Mouse (Mus musculus) erythroblast, embryonic 14.5 days (primary cell): ENCODE data around the gene Slc12a9. TPM values are rescaled to one million over a fixed set of nuclear protein-coding genes. Genes with fewer than 3 reads are reported as not detected.
"Not testable (repeated sequence)": the region's sequence is repeated elsewhere in the genome, so short reads cannot be mapped to it uniquely, and the experiment has no call there.

Source experiments
- H3K27me3 ChIP-seq: 2 replicates; pipeline ENCODE4 v1.6.1; 2012; ENCODE audit warnings: inconsistent platforms; ENCODE audit not compliant: control insufficient read depth
- H3K36me3 ChIP-seq: 2 replicates; pipeline ENCODE4 v1.6.1; 2012; ENCODE audit warnings: mild to moderate bottlenecking, inconsistent platforms; ENCODE audit not compliant: control insufficient read depth
- H3K4me1 ChIP-seq: 2 replicates; pipeline ENCODE4 v1.6.1; 2012; ENCODE audit warnings: inconsistent platforms; ENCODE audit not compliant: control insufficient read depth
- H3K4me3 ChIP-seq: replicated peaks from 2 replicates; pipeline ENCODE3; 2012; ENCODE audit warnings: moderate library complexity, mild to moderate bottlenecking, inconsistent platforms
- H3K9me3 ChIP-seq: 2 replicates; pipeline ENCODE4 v1.6.1; 2012; ENCODE audit warnings: low read length, inconsistent platforms, mixed read lengths; ENCODE audit not compliant: control insufficient read depth
- GATA1 ChIP-seq: IDR thresholded peaks from 2 replicates; pipeline ENCODE4 v1.6.1; 2012; ENCODE audit warnings: low read length, inconsistent platforms, mixed read lengths
- TAL1 ChIP-seq: IDR thresholded peaks from 3 replicates; pipeline ENCODE4 v1.6.1; 2012; ENCODE audit warnings: low read length, inconsistent platforms, mixed read lengths
- polyA plus RNA-seq: library from polyadenylated mRNA; stranded (reverse); fragments of >175 nt; gene quantifications from 2 replicates; pipeline ENCODE4 v1.2.3, GENCODE M21; 2012

The Slc12a9 gene
- polyA plus RNA-seq, 1 experiment: 0.06 TPM

GRCm38 (mm10) chr5:137287032-137287952, 46.1 kb downstream of the Slc12a9 start, which contains the start of gene Ache:
Ache (plus strand) TSS chr5:137287519.
- peaks cover 2% of the 10 kb centered on the region; the same call in 1 of the 2 replicates for H3K9me3 ChIP-seq
- peaks cover 46% of the 10 kb centered on the region for H3K27me3 ChIP-seq
- H3K4me3 ChIP-seq: peak within 1 kb of the TSS; percentile 96
- TF ChIP-seq TAL1: no peak
- TF ChIP-seq GATA1: no peak
- H3K36me3 ChIP-seq: peaks cover 23% of the 10 kb centered on the region
- H3K4me1 ChIP-seq: peaks cover 67% of the 10 kb centered on the region

- H3K36me3 ChIP-seq: peaks cover 17% of the 10 kb centered on the region
- peaks cover 2% of the 10 kb centered on the region; the same call in 1 of the 2 replicates for H3K9me3 ChIP-seq
- no peak for TF ChIP-seq TAL1
- TF ChIP-seq GATA1: no peak
- peaks cover 46% of the 10 kb centered on the region for H3K27me3 ChIP-seq
- H3K4me3 ChIP-seq: peak overlapping the region; percentile 96
- H3K4me1 ChIP-seq: peaks cover 60% of the 10 kb centered on the region
Measured at GRCm38 (mm10) chr5:137286655-137287031, 46.8 kb downstream of the Slc12a9 start.

GRCm38 (mm10) chr5:137285986-137286385, 47.4 kb downstream of the Slc12a9 start:
- H3K9me3 ChIP-seq: peaks cover 2% of the 10 kb centered on the region; the same call in 1 of the 2 replicates
- no peak overlapping the region for H3K4me3 ChIP-seq
- H3K4me1 ChIP-seq: peaks cover 54% of the 10 kb centered on the region
- peaks cover 11% of the 10 kb centered on the region for H3K36me3 ChIP-seq
- TF ChIP-seq GATA1: no peak
- no peak for TF ChIP-seq TAL1
- peaks cover 46% of the 10 kb centered on the region for H3K27me3 ChIP-seq

- Histone ChIP-seq H3K9me3 (peaks cover 2% of the 10 kb centered on the region; the same call in 1 of the 2 replicates), H3K27me3 (peaks cover 46% of the 10 kb centered on the region), H3K36me3 (peaks cover 2% of the 10 kb centered on the region), H3K4me1 (peaks cover 44% of the 10 kb centered on the region), H3K4me3 (no peak overlapping the region)
- no peak for TF ChIP-seq GATA1
- no peak for TF ChIP-seq TAL1
Measured at GRCm38 (mm10) chr5:137285045-137285444, 48.4 kb downstream of the Slc12a9 start.

GRCm38 (mm10) chr5:137284411-137284810, 49.0 kb downstream of the Slc12a9 start:
- not testable (repeated sequence) for H3K9me3 ChIP-seq, H3K4me3 ChIP-seq, H3K36me3 ChIP-seq
- Histone ChIP-seq H3K4me1 (peaks cover 38% of the 10 kb centered on the region), H3K27me3 (peaks cover 41% of the 10 kb centered on the region)

GRCm38 (mm10) chr5:137277360-137278342, 55.7 kb downstream of the Slc12a9 start:
- no peak overlapping the region for H3K4me3 ChIP-seq
- H3K9me3 ChIP-seq: peaks cover 7% of the 10 kb centered on the region; the same call in 1 of the 2 replicates
- TF ChIP-seq TAL1 (no peak), GATA1 (no peak)
- no peaks in the 10 kb centered on the region for H3K36me3 ChIP-seq
- peaks cover 10% of the 10 kb centered on the region for H3K27me3 ChIP-seq
- no peaks in the 10 kb centered on the region for H3K4me1 ChIP-seq

GRCm38 (mm10) chr5:137268131-137268910, 65.1 kb downstream of the Slc12a9 start:
- Histone ChIP-seq H3K4me1 (peaks cover 11% of the 10 kb centered on the region), H3K36me3 (no peaks in the 10 kb centered on the region), H3K4me3 (no peak overlapping the region), H3K27me3 (no peaks in the 10 kb centered on the region), H3K9me3 (peaks cover 5% of the 10 kb centered on the region; the same call in 1 of the 2 replicates)
- TF ChIP-seq TAL1 (no peak), GATA1 (no peak)

GRCm38 (mm10) chr5:137264787-137265186, 68.6 kb downstream of the Slc12a9 start:
- H3K36me3 ChIP-seq: no peaks in the 10 kb centered on the region
- no peaks in the 10 kb centered on the region for H3K9me3 ChIP-seq
- no peak overlapping the region for H3K4me3 ChIP-seq
- TF ChIP-seq GATA1 (no peak), TAL1 (no peak)
- peaks cover 11% of the 10 kb centered on the region for H3K4me1 ChIP-seq
- H3K27me3 ChIP-seq: no peaks in the 10 kb centered on the region

Other genes starting within 250 kb of the Slc12a9 start
- 3.3 and 3.5 TPM in 2 replicates for gene Trim56, start 217.4 kb downstream of the Slc12a9 start, polyA plus RNA-seq
- not detected in 2 replicates for gene Muc3, start 184.3 kb downstream of the Slc12a9 start, polyA plus RNA-seq
- not detected in 2 replicates for gene Muc3a, start 121.2 kb downstream of the Slc12a9 start, polyA plus RNA-seq
- gene Ache, start 46.1 kb downstream of the Slc12a9 start, polyA plus RNA-seq: 29.5 and 30.9 TPM in 2 replicates
- 14.1 and 16.4 TPM in 2 replicates for gene Ufsp1, start 39.0 kb downstream of the Slc12a9 start, polyA plus RNA-seq
- gene Srrt, start 25.9 kb downstream of the Slc12a9 start, polyA plus RNA-seq: 73.3 and 89.6 TPM in 2 replicates
- 0.51 and 0.54 TPM in 2 replicates for gene Trip6, start 19.2 kb downstream of the Slc12a9 start, polyA plus RNA-seq
- 0.04 and 0.07 TPM in 2 replicates for gene Ephb4, start 16.5 kb upstream of the Slc12a9 start, polyA plus RNA-seq
- gene Zan, start 143.5 kb upstream of the Slc12a9 start, polyA plus RNA-seq: under 0.01 TPM in 1 of 2 replicates, not detected in the other
- 7.1 and 9.3 TPM in 2 replicates for gene Pop7, start 168.9 kb upstream of the Slc12a9 start, polyA plus RNA-seq
- gene Gigyf1, start 185.0 kb upstream of the Slc12a9 start, polyA plus RNA-seq: 2.4 and 2.6 TPM in 2 replicates
- not detected in 2 replicates for gene Epo, start 199.6 kb upstream of the Slc12a9 start, polyA plus RNA-seq
- 59.2 and 65.3 TPM in 2 replicates for gene Gnb2, start 199.9 kb upstream of the Slc12a9 start, polyA plus RNA-seq
- not detected in 2 replicates for gene Actl6b, start 219.9 kb upstream of the Slc12a9 start, polyA plus RNA-seq
- gene Tfr2, start 236.2 kb upstream of the Slc12a9 start, polyA plus RNA-seq: 9.2 and 10.1 TPM in 2 replicates